Mouse (Mus musculus): ENCODE data around the gene Elk3. TPM values are rescaled to one million over a fixed set of nuclear protein-coding genes. Genes with fewer than 3 reads are reported as not detected.

Gene Elk3
- polyA plus RNA-seq, 1 experiment, result 65.1 TPM

DNA sequence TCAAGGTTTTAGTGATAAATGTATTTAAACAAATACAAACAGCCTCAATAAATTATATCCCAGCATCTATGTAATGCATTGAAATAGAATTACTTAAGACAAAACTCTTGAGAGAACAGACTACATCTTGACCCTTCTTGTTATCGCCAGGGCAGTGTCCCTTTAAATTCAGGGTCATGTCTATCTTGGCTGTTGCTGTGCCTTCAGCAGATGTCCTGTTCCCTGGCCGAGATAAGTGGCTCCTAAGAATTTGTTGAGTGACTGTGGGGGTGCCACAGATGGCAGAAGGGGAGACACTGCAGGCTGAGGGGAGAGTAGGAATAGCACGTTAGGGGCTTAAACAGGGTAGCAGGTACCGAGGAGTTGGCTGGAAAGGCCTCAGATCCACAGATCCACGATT, 22.3 kb upstream of the Elk3 start:
- TF ChIP-seq POLR2A (IDR thresholded peaks at IDR 0.05; ENCODE audit: borderline replicate concordance, low read depth, low read length) (no peak), CTCF (IDR thresholded peaks at IDR 0.05; ENCODE audit: low read depth, low read length) (no peak)
- H3K27ac ChIP-seq (ENCODE audit: insufficient read depth, low read depth, low read length), result no peak overlapping the region
- H3K4me3 ChIP-seq (ENCODE audit: insufficient read depth, low read length), result no peak overlapping the region
- H3K4me1 ChIP-seq (ENCODE audit: control insufficient read depth, insufficient read depth, low read length), result peaks cover 27% of the 10 kb centered on the region

DNA sequence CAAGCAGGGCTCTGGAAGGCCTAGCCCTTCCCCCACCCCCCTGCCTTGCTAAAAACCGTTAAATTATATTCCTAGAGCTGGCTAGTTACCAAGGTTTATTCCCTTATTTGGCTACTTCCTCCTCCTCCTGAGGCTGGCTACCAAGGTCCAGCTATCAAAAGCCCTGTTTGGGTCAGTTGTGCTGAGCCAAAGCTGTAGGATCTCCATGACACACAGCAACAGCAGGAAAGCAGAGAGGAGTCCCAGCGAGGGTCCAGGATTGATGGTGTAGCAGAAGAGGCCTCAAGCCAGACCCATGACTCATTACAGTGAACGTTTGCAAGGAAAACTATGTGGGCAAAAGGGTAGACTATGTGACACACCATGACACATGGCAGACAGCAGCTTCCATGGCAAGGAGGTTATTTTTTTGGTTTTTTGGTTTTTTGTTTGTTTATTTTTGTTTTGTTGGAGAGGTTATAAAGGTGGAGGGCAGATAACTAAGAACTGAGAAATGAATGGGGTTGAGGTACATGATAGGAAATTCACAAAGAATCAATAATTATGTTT, 21.4 kb upstream of the Elk3 start:
- no peak overlapping the region for H3K4me3 ChIP-seq (ENCODE audit: insufficient read depth, low read length)
- H3K27ac ChIP-seq (ENCODE audit: insufficient read depth, low read depth, low read length), result peak overlapping the region; percentile 41
- peaks cover 27% of the 10 kb centered on the region for H3K4me1 ChIP-seq (ENCODE audit: control insufficient read depth, insufficient read depth, low read length)
- no peak for TF ChIP-seq CTCF (IDR thresholded peaks at IDR 0.05; ENCODE audit: low read depth, low read length)
- TF ChIP-seq POLR2A (IDR thresholded peaks at IDR 0.05; ENCODE audit: borderline replicate concordance, low read depth, low read length), result no peak

DNA sequence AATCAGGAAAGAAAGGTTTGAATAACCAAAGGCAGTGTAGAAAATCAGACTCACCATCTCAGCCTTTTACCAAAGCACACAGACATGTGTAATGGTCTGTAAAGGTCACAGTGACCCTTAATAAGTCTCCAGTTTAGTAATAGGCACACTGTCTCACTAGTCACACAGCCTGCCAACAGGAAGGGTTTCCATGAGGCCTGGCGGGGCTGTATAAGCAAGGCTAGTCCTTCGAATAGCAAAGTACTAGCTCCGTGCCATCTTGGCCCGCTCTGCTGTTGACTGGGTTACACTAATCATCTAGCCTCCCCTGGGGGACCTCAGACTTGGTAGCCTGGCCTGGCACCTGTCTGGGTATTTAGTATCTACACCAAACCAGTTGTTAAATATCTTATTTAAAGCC, 20.6 kb upstream of the Elk3 start:
- TF ChIP-seq CTCF (IDR thresholded peaks at IDR 0.05; ENCODE audit: low read depth, low read length), result no peak
- no peak for TF ChIP-seq POLR2A (IDR thresholded peaks at IDR 0.05; ENCODE audit: borderline replicate concordance, low read depth, low read length)
- Histone ChIP-seq H3K4me3 (ENCODE audit: insufficient read depth, low read length) (no peak overlapping the region), H3K27ac (ENCODE audit: insufficient read depth, low read depth, low read length) (no peak overlapping the region), H3K4me1 (ENCODE audit: control insufficient read depth, insufficient read depth, low read length) (peaks cover 25% of the 10 kb centered on the region)

DNA sequence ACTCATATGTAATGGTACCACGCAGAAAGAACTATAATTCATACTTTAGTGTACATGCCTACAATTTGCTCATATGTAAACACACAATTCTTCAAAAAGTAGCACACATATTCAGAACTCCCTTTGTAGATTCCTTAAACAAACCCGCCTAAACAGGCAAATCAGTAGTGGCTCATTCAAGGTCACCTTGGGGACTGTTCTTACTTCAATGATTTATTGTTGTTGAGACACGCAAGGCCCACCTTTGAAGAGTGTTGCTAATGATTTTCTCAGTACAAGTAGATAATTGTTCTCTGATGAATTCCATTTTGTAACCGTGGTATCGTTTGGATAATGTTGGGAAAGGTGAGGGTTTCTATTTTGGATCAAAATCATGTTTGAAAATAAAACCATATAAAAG, 17.4 kb upstream of the Elk3 start:
- TF ChIP-seq CTCF (IDR thresholded peaks at IDR 0.05; ENCODE audit: low read depth, low read length), result no peak
- no peak for TF ChIP-seq POLR2A (IDR thresholded peaks at IDR 0.05; ENCODE audit: borderline replicate concordance, low read depth, low read length)
- no peak overlapping the region for H3K27ac ChIP-seq (ENCODE audit: insufficient read depth, low read depth, low read length)
- no peak overlapping the region for H3K4me3 ChIP-seq (ENCODE audit: insufficient read depth, low read length)
- peaks cover 22% of the 10 kb centered on the region for H3K4me1 ChIP-seq (ENCODE audit: control insufficient read depth, insufficient read depth, low read length)

DNA sequence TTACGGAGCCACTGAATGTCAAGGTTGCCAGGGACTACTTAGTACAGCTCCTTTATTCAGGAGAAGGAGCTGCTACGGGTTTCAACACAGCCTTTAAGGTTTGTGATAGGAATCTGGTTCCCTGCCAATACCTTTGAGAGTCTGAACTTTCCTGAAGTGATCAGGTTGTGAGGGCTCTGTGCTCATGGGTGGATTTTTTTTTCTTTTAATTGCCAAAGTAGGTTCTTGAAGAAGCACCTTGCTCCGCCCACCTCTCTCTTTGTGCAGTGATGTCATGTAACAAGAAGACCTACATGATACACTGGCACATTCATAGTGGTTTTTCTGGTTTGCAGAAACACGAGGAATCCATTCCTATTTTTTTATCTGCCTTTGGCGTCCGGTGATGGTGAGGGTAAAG, 16.3 kb upstream of the Elk3 start:
- TF ChIP-seq POLR2A (IDR thresholded peaks at IDR 0.05; ENCODE audit: borderline replicate concordance, low read depth, low read length), result no peak
- no peak for TF ChIP-seq CTCF (IDR thresholded peaks at IDR 0.05; ENCODE audit: low read depth, low read length)
- Histone ChIP-seq H3K4me1 (ENCODE audit: control insufficient read depth, insufficient read depth, low read length) (peaks cover 16% of the 10 kb centered on the region), H3K4me3 (ENCODE audit: insufficient read depth, low read length) (no peak overlapping the region), H3K27ac (ENCODE audit: insufficient read depth, low read depth, low read length) (no peak overlapping the region)

DNA sequence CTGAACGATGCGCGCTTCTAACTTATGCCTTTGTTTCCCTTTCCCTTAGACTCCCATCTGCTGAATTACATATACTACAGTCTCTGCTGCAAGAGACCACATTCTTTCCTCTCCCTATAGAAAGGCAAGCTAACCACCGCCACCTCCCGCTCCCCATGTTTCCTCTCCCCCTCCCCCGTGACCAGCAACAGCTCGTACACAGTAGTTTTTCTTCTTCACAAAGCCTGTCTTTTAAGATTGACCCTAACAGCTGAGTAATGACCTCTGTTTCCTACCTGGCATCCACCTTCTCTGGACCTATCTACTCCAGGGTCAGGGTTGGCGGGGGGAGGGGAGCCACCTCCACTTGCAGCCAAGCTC, 15.8 kb upstream of the Elk3 start:
- H3K27ac ChIP-seq (ENCODE audit: insufficient read depth, low read depth, low read length), result no peak overlapping the region
- TF ChIP-seq POLR2A (IDR thresholded peaks at IDR 0.05; ENCODE audit: borderline replicate concordance, low read depth, low read length), result no peak
- no peak for TF ChIP-seq CTCF (IDR thresholded peaks at IDR 0.05; ENCODE audit: low read depth, low read length)
- peaks cover 16% of the 10 kb centered on the region for H3K4me1 ChIP-seq (ENCODE audit: control insufficient read depth, insufficient read depth, low read length)
- H3K4me3 ChIP-seq (ENCODE audit: insufficient read depth, low read length), result no peak overlapping the region

DNA sequence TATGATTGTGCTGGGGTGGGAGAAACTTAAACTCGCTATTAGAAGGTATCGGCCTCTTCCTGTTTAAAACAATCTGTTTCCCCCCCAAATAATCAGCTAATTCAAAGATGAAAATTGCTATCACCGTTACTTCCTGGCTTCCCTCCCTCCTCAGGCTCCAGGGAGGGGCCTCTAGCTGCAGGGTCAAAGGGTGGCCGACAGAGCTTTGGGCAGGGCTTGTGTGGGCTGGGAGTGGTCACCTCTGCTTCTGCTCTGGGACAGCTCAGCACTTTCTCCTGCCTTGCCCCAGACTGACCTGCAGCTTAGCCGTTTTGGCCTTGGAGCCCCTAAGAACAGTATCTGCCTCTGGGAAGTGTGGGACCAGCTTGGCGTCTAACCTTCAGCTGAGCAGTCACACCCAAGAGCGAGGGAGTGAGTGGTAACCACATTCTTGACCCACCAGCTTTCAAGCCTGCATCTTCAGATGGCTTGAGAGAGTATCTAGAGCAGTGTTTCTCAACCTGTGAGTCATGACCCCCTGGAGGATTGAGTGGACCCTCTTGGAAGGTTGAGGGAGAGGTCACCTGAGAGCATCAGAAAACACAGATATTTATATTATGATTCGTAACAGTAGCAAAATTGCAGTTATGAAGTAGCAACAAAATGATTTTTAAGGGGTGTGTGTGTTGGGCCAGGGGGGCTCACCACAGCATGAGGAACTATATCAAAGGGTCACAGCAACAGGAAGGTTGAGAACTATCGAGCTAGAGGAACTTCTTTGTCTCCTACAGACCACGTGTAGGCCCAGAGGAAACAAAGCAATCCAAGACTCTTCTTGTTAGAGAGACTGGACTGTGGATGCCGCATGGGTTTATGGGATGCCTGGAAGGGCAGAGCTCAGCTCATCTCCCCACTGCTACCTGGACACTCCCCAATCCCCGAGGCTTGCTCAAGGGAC, 15.1 kb upstream of the Elk3 start:
- Histone ChIP-seq H3K27ac (ENCODE audit: insufficient read depth, low read depth, low read length) (no peak overlapping the region), H3K4me3 (ENCODE audit: insufficient read depth, low read length) (no peak overlapping the region), H3K4me1 (ENCODE audit: control insufficient read depth, insufficient read depth, low read length) (peaks cover 13% of the 10 kb centered on the region)
- TF ChIP-seq CTCF (IDR thresholded peaks at IDR 0.05; ENCODE audit: low read depth, low read length) (no peak), POLR2A (IDR thresholded peaks at IDR 0.05; ENCODE audit: borderline replicate concordance, low read depth, low read length) (no peak)

DNA sequence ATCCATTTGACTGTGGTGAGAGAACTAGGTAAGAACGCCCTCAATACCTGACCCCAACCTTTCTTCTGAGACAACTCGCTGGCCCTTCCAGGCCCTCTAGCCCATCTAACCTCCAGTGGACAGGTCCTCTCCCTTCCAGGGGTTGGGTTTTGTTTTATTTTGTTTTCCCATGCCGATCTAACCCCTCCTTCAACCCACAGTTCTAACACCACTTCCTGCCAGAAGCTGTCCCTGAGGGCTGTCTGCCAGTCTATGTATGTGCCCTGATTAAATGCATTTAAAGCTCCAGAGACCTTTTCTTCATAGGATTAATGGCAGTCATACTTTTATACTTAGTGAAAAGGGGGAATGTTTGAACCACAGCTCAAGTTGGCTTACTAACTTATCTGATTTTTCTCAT, 14.4 kb upstream of the Elk3 start:
- no peak for TF ChIP-seq CTCF (IDR thresholded peaks at IDR 0.05; ENCODE audit: low read depth, low read length)
- H3K27ac ChIP-seq (ENCODE audit: insufficient read depth, low read depth, low read length), result no peak overlapping the region
- H3K4me1 ChIP-seq (ENCODE audit: control insufficient read depth, insufficient read depth, low read length), result peaks cover 13% of the 10 kb centered on the region
- no peak overlapping the region for H3K4me3 ChIP-seq (ENCODE audit: insufficient read depth, low read length)

DNA sequence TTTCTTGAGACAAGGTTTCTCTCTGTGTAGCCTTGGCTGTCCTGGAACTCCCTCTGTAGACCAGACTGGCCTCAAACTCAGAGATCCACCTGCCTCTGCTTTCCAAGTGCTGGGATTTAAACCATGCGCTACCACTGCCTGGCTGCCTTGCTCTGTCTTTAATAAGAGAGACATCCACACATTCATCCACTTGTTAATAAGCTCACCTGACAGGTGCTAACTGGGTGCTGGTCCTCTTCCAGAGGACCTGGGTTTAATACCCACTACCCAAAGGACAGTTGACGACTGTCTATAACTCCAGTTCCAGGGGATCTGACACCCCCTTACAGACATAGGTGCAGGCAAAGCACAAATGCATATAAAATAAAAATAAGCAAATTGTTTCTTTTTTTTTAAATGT, 13.5 kb upstream of the Elk3 start:
- Histone ChIP-seq H3K27ac (ENCODE audit: insufficient read depth, low read depth, low read length) (no peak overlapping the region), H3K4me3 (ENCODE audit: insufficient read depth, low read length) (no peak overlapping the region), H3K4me1 (ENCODE audit: control insufficient read depth, insufficient read depth, low read length) (peaks cover 13% of the 10 kb centered on the region)
- no peak for TF ChIP-seq POLR2A (IDR thresholded peaks at IDR 0.05; ENCODE audit: borderline replicate concordance, low read depth, low read length)
- no peak for TF ChIP-seq CTCF (IDR thresholded peaks at IDR 0.05; ENCODE audit: low read depth, low read length)

DNA sequence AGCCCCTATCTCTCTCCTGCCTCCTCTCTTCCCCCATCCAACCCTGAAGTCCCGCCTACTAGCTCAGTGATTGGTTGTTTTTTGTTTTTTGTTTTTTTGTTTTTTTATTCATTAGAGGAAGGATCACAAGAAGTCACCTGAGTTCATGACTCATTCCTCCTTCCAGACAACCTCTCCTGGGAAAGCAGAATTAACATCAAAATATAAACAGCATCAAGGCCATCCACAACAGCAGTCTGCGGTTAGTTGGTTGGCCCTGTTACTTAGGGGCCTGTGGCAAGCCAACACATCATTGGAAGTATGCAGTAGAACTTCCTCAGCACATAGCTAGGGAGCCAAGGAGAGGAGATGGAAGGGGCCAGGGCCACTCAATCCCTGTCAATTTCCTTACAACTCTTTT, 12.7 kb upstream of the Elk3 start:
- Histone ChIP-seq H3K4me3 (ENCODE audit: insufficient read depth, low read length) (no peak overlapping the region), H3K27ac (ENCODE audit: insufficient read depth, low read depth, low read length) (no peak overlapping the region), H3K4me1 (ENCODE audit: control insufficient read depth, insufficient read depth, low read length) (peaks cover 13% of the 10 kb centered on the region)
- no peak for TF ChIP-seq POLR2A (IDR thresholded peaks at IDR 0.05; ENCODE audit: borderline replicate concordance, low read depth, low read length)
- no peak for TF ChIP-seq CTCF (IDR thresholded peaks at IDR 0.05; ENCODE audit: low read depth, low read length)
